ENCODE assay signal across 13 mouse cellular contexts in the genomic region with DNA sequence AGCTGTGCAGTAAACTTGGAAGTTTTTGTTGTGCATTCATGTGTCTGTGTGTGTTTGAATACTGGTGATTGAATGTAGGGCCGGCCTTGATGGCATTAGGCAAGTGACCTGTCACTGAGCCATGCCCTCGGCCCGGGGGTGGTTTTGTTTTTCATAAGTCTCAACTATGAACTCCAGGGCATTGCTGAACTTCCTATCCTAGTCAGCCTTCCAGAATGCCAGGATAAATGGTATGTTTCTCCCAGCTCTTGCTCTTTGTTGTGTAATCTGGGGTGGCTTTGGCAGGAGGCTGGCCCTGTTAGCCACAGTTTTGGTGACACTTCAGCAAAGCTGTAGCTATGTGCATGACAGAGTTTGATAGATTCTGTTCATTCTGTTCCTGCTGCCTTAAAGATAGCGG. TPM values are rescaled to one million over a fixed set of nuclear protein-coding genes. Genes with fewer than 3 reads are reported as not detected.
DNase-seq lines count a peak whose midpoint lies in the region; ATAC-seq lines count a peak whose summit lies in the region.
"Had no signal": no experiment of that assay in that cellular context is flagged by ENCODE, and none has a peak within 500 bp of the region (broad histone marks: within the 10 kb centered on the region; RNA-seq: fewer than 3 reads in every experiment).

No protein-coding gene starts in this region.

- H3K27ac ChIP-seq in heart, embryonic 13.5 days (replicated peaks): peak overlapping the region; percentile 32; the same call in 1 of the 2 replicates
- no peak overlapping the region for H3K27ac ChIP-seq in intestine, embryonic 15.5 days
- peak overlapping the region; percentile 37; the same call in 1 of the 2 replicates for H3K27ac ChIP-seq in stomach, embryonic 16.5 days (ENCODE audit: low read length)
- H3K27ac ChIP-seq in embryonic facial prominence, embryonic 10.5 days (replicated peaks): no peak overlapping the region
- H3K27ac ChIP-seq: forebrain, embryonic 10.5 days had no signal

- peaks cover 80% of the 10 kb centered on the region for H3K4me1 ChIP-seq in heart, embryonic 13.5 days
- peaks cover 83% of the 10 kb centered on the region for H3K4me1 ChIP-seq in megakaryocyte, embryonic 14.5 days
- H3K4me1 ChIP-seq in intestine, embryonic 15.5 days (replicated peaks): peaks cover 37% of the 10 kb centered on the region
- peaks cover 49% of the 10 kb centered on the region for H3K4me1 ChIP-seq in stomach, embryonic 16.5 days (ENCODE audit: control insufficient read depth, insufficient read depth, low read length)
- peaks cover 58% of the 10 kb centered on the region for H3K4me1 ChIP-seq in embryonic facial prominence, embryonic 10.5 days

- WGBS in heart, embryonic 13.5 days: 66% methylated on average over 4 of the region's 4 CpGs
- 71% methylated on average over 4 of the region's 4 CpGs for WGBS in intestine, embryonic 15.5 days
- 53% methylated on average over 4 of the region's 4 CpGs for WGBS in stomach, embryonic 16.5 days
- 74% methylated on average over 4 of the region's 4 CpGs for WGBS in embryonic facial prominence, embryonic 10.5 days

- peak overlapping the region; percentile 57 for H3K9ac ChIP-seq in heart, embryonic 13.5 days
- no peak overlapping the region for H3K9ac ChIP-seq in intestine, embryonic 15.5 days
- H3K9ac ChIP-seq in stomach, embryonic 16.5 days (ENCODE audit: low read length): no peak overlapping the region

- H3K27me3 ChIP-seq in heart, embryonic 13.5 days (replicated peaks): no peaks in the 10 kb centered on the region
- H3K27me3 ChIP-seq in megakaryocyte, embryonic 14.5 days (replicated peaks): no peaks in the 10 kb centered on the region
- no peaks in the 10 kb centered on the region for H3K27me3 ChIP-seq in intestine, embryonic 15.5 days (replicated peaks)
- no peaks in the 10 kb centered on the region for H3K27me3 ChIP-seq in stomach, embryonic 16.5 days (ENCODE audit: control insufficient read depth, insufficient read depth, low read length)
- no peaks in the 10 kb centered on the region for H3K27me3 ChIP-seq in embryonic facial prominence, embryonic 10.5 days (replicated peaks; ENCODE audit: low read depth, poor library complexity, severe bottlenecking)

- H3K4me2 ChIP-seq in heart, embryonic 13.5 days: peak overlapping the region; percentile 97
- H3K4me2 ChIP-seq in intestine, embryonic 15.5 days (replicated peaks): peak overlapping the region; percentile 51
- H3K4me2 ChIP-seq in stomach, embryonic 16.5 days (ENCODE audit: low read depth, low read length): peak overlapping the region; percentile 86

- no peak for DNase-seq in heart, adult 9 months (ENCODE audit: low spot score in 2 of 2)
- no peak for DNase-seq in embryonic facial prominence, embryonic 10.5 days (ENCODE audit: low spot score)
- DNase-seq in retina, embryonic 14.5 days (ENCODE audit: low spot score): no peak
- DNase-seq: embryo, embryonic 11 days; gastrocnemius, postnatal 10 days; kidney, postnatal 10 days; thymus, postnatal 36 days had no signal

- no peak for ATAC-seq in heart, embryonic 13.5 days (ENCODE audit: extremely low read depth, insufficient number of reproducible peaks, low FRiP score, low TSS enrichment)
- no peak for ATAC-seq in megakaryocyte, adult 5-6 weeks (ENCODE audit: poor library complexity, severe bottlenecking)
- ATAC-seq in intestine, embryonic 15.5 days: no peak
- ATAC-seq in stomach, embryonic 16.5 days (ENCODE audit: insufficient read depth, low FRiP score): no peak

- peaks cover 11% of the 10 kb centered on the region for H3K36me3 ChIP-seq in heart, embryonic 13.5 days
- peaks cover 36% of the 10 kb centered on the region for H3K36me3 ChIP-seq in megakaryocyte, embryonic 14.5 days (replicated peaks; ENCODE audit: low read length)
- H3K36me3 ChIP-seq in intestine, embryonic 15.5 days: no peaks in the 10 kb centered on the region
- no peaks in the 10 kb centered on the region for H3K36me3 ChIP-seq in stomach, embryonic 16.5 days (ENCODE audit: control insufficient read depth, insufficient read depth, low read length)
- peaks cover 23% of the 10 kb centered on the region for H3K36me3 ChIP-seq in embryonic facial prominence, embryonic 10.5 days (replicated peaks)

- no peaks in the 10 kb centered on the region for H3K9me3 ChIP-seq in heart, embryonic 13.5 days
- no peaks in the 10 kb centered on the region for H3K9me3 ChIP-seq in megakaryocyte, embryonic 14.5 days
- no peaks in the 10 kb centered on the region for H3K9me3 ChIP-seq in intestine, embryonic 15.5 days
- no peaks in the 10 kb centered on the region for H3K9me3 ChIP-seq in stomach, embryonic 16.5 days (replicated peaks; ENCODE audit: control insufficient read depth, low read length)
- no peaks in the 10 kb centered on the region for H3K9me3 ChIP-seq in embryonic facial prominence, embryonic 10.5 days
- H3K9me3 ChIP-seq: forebrain, embryonic 10.5 days had no signal

- H3K4me3 ChIP-seq in heart, embryonic 13.5 days: peak overlapping the region; percentile 3; the same call in 1 of the 2 replicates
- peak overlapping the region; percentile 81 for H3K4me3 ChIP-seq in megakaryocyte, embryonic 14.5 days (replicated peaks)
- H3K4me3 ChIP-seq in intestine, embryonic 15.5 days (replicated peaks): no peak overlapping the region
- no peak overlapping the region for H3K4me3 ChIP-seq in stomach, embryonic 16.5 days (replicated peaks; ENCODE audit: low read length)
- H3K4me3 ChIP-seq in embryonic facial prominence, embryonic 10.5 days: no peak overlapping the region
- H3K4me3 ChIP-seq: forebrain, embryonic 10.5 days had no signal

RNA-seq across cellular contexts. Expression of gene Tmbim6, which starts 4.2 kb away (rescaled TPM):
- polyA plus RNA-seq in heart, embryonic 13.5 days (2015; fragmentation: Nextera tagmentation; extraction: Ambion mirVana): 248 and 251 TPM in 2 replicates
- polyA plus RNA-seq in megakaryocyte, embryonic 14.5 days (2012; ENCODE audit: insufficient read depth, low replicate concordance): 206 and 441 TPM in 2 replicates
- total RNA-seq in megakaryocyte, adult 5-6 weeks (2015): 410 and 456 TPM in 2 replicates
- total RNA-seq in megakaryocyte, adult 5-6 weeks (2017): 187 and 196 TPM in 2 replicates
- 530 and 607 TPM in 2 replicates for polyA plus RNA-seq in intestine, embryonic 15.5 days (2015; fragmentation: Nextera tagmentation; extraction: Ambion mirVana)
- 438 and 480 TPM in 2 replicates for polyA plus RNA-seq in stomach, embryonic 16.5 days (2015; fragmentation: Nextera tagmentation; extraction: Ambion mirVana)
- polyA plus RNA-seq in embryonic facial prominence, embryonic 10.5 days (2016; fragmentation: Nextera tagmentation; extraction: Ambion mirVana): 262 and 273 TPM in 2 replicates

RNA-seq across cellular contexts. Expression of gene Fmnl3, which starts 26.6 kb away (rescaled TPM):
- 12.9 and 13.0 TPM in 2 replicates for polyA plus RNA-seq in heart, embryonic 13.5 days (2015; fragmentation: Nextera tagmentation; extraction: Ambion mirVana)
- polyA plus RNA-seq in megakaryocyte, embryonic 14.5 days (2012; ENCODE audit: insufficient read depth, low replicate concordance): 4.4 and 6.8 TPM in 2 replicates
- 7.9 and 10.1 TPM in 2 replicates for total RNA-seq in megakaryocyte, adult 5-6 weeks (2015)
- total RNA-seq in megakaryocyte, adult 5-6 weeks (2017): 11.4 and 16.3 TPM in 2 replicates
- polyA plus RNA-seq in intestine, embryonic 15.5 days (2015; fragmentation: Nextera tagmentation; extraction: Ambion mirVana): 16.3 and 17.3 TPM in 2 replicates
- 14.2 and 16.6 TPM in 2 replicates for polyA plus RNA-seq in stomach, embryonic 16.5 days (2015; fragmentation: Nextera tagmentation; extraction: Ambion mirVana)
- polyA plus RNA-seq in embryonic facial prominence, embryonic 10.5 days (2016; fragmentation: Nextera tagmentation; extraction: Ambion mirVana): 24.4 and 25.6 TPM in 2 replicates

Comparison
In these comparisons a context has a peak if more than half of its experiments do, and no peak if none do; other contexts are left out.
1. H3K27ac ChIP-seq: peak in heart, embryonic 13.5 days (single experiment) and stomach, embryonic 16.5 days (single experiment); none in intestine, embryonic 15.5 days (single experiment) and embryonic facial prominence, embryonic 10.5 days (single experiment).
2. H3K4me3 ChIP-seq: peak in heart, embryonic 13.5 days (single experiment) and megakaryocyte, embryonic 14.5 days (single experiment); none in intestine, embryonic 15.5 days (single experiment), stomach, embryonic 16.5 days (single experiment) and embryonic facial prominence, embryonic 10.5 days (single experiment).
3. Peak in every context shown above with its lines, with median percentiles within 50 percentile points of each other: H3K4me2 ChIP-seq.